Mouse (Mus musculus) large intestine, adult 2 months (tissue): ENCODE results near the gene Xpr1. TPM values are rescaled to one million over a fixed set of nuclear protein-coding genes. Genes with fewer than 3 reads are reported as not detected.

Experiments
- DNase-seq: peaks from one replicate; pipeline ENCODE4 v3.0.0-alpha.2; 2012; ENCODE audit warnings: low read depth, low spot score
- WGBS: fragments of 180-500 bp; shearing (Covaris S2); methylation state at CpG from one replicate; pipeline ENCODE4 v1.1.7; 2018; 5-methylcytosine and 5-hydroxymethylcytosine counted together
- polyA plus RNA-seq: library from polyadenylated mRNA; depleted of rRNA; stranded (reverse); fragments of >200 nt; gene quantifications from 2 replicates; pipeline ENCODE4 v1.2.3, GENCODE M21; 2012; rRNA removed

Gene Xpr1
- polyA plus RNA-seq, 1 experiment: 5.0 TPM

DNA sequence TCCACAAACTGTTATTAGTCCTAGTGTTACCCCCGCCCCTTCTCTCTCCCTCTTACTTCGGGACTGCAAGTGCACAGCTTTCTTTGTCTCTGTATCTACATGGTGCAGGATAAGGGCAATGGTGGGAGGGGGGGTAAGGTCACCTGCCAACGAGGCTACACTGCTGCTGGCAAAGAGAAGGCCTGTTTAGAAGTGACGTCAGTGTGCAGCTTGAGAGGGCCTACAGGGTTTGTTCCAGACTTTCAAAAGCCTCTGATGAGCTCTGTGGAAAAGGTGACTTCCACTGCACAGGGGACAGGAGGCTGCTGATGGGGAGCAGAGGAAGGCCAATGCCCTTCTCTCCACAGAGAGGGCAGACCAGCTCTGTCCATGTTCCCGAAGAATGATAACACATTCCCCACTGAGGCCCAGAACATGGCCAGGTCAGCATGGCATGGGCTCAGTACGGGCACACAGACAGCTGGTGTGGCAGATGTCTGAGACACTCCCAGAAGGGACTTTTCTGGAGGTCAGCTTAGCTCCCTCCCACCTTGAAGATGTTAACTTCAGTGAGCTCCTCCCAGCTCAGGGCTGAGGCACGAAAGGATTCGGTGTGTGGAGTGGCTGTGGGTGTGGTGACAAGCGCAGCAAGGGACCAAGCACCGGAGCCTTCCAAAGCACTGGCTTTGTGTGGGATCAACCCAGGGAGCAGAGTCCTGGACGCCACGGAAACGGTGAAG, 180.8 kb downstream of the Xpr1 start:
- no peak for DNase-seq
- WGBS: 54% methylated on average over 13 of the region's 13 CpGs

DNA sequence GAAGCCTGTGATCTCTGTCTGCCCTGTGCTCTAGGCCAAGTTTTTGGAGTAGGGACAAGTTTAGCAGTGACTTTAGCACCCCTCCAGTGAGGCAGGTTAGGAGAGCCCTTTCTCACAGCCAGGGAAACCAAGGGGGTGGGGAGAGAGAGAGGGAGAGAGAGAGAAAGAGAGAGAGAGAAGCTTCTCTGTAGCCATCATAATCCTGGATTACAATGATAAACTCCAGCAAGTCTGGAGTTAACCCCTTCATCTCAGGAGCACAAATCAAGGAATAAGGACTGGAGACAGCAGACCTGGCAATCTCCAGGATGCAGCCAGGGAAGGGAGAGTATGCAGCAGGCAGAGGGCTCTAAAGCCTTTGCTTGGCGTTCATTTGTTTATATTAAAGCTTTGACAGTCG, 181.6 kb downstream of the Xpr1 start:
- no peak for DNase-seq
- 25% methylated on average over 2 of the region's 2 CpGs for WGBS

DNA sequence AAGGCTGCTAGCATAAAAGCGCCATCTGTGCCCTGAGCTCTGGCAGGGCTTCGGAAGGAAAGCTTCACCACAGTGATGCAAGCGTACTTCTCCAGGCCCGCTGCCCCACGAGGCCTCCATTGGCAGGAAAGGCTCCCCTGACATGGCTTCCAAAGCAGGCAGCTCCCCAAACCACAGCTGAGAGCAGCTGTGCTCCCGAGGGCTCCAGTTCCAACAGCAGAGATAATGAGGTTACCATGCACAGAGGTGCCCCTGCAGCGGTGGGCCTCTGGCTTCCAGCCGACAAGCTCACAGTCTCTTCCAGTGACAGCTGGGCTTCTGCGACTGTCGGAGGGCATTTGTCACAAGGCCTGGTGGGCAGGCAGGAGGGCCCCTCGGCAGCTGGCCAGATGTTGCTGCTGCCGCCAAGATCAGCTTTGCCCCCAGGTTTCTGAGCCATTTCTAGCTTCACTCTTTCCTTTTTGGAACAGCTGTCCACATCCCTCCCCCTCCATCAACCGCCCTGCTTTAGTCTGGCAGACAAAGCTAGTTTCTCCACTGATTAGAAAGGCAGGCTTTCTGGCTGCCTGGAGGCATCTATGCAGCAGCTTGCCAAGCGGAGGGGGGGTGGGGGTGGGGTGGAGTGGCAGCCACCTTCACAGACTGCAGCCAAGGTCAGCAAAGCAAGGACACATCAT, 183.1 kb downstream of the Xpr1 start:
- WGBS: 57% methylated on average over 14 of the region's 14 CpGs
- DNase-seq: no peak

DNA sequence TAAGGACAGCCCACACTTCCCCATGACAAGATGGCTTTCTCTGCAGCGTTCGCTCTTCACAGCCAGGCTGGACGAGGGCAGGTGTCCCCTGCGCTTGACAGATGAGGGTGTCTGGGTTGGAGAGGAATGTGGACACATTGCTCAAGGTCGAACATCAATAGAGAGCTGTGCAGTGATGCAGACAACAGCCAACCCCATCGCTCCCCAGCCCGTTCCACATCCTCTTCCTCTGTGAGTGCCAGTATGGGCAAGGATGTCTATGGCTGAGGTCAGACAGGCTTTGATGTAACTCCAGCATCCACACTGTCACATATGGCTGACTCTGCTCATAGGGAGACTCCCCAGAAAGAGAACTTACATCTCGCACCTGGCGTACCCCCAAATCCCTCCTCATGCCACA, 183.8 kb downstream of the Xpr1 start:
- no peak for DNase-seq
- WGBS: 77% methylated on average over 9 of the region's 9 CpGs

DNA sequence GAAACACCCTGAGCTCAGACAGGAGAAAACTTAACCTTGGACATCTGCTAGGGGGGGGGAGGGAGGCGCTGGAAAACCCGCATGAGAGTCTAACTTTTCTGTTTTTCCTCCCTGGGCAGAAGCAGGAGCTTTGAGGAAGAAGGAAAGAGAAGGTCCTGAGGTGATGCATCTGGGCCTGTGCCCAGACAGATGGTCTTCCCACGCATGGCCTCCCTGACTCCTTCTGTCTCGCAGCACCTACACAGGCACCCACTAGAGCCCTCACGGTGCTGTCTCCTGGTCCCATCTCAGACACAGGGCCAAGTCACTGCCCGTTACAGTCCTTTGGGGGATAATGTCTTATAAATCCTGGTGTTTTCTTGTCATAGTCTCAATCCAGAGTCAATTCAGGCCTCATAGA, 184.4 kb downstream of the Xpr1 start:
- no peak for DNase-seq
- 59% methylated on average over 6 of the region's 6 CpGs for WGBS

DNA sequence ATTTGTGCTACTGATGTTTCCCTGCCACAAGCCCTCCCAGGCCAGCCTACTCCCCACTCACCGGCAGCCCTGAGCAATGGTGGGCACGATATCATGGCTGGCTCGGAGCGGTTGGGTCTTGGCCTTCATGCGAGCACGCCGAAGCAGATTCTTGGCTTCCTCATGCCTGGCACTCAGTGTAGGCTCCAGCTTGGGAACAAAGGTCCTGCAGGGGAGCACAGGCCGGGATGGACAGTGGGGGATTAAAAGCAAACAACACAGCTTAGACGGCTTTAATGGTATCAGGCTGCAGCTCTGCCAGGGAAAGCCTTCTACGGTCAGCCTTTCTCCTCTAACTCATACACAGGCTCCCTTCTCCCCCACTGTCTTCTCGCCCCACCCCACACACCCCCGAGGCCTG, 184.8 kb downstream of the Xpr1 start:
- 63% methylated on average over 12 of the region's 12 CpGs for WGBS
- DNase-seq: no peak

DNA sequence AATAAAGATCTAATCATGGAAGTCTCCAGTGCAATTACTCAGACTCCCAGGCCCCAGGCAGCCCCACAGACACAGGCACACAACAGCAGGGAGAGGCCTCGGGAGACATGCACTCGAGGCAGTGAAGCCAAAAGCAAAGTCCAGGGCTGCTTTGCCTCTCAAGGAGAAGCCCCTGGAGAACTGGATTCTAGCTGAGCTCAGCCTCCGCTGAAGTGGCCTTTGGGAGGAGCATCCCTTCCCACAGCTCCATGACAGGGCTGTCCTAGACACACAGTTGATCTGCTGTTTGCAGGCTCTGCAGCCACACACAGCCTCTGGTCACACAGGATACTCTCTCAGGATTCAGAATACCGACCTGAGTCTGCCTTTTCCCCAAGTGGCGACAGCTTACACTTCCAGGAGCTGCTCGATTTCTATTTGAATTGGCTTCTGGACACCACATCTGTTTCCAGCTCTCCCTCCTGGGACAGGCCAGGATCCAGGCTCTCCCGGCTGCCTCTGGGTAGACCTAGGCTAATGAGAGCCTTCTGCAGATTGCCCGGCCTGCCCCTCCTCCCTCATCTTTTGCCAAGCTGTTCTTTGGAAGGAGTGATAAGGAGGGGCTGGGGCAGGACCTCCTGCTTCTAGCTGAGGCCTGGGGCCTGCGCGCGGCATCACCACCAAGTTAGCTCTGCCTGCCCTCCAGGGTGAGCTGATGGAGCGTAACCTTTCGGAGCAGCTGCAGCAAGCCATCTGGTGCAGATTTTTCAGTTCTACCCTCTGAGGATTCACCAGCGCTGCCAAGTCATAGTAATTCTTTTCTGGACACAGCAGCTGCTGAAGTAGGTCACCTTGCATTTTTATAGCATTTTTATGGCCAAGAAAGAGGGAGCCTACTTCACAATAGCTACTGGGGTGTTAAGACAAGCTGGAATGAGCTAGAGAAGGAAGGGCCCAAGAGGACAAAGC, 187.5 kb downstream of the Xpr1 start:
- WGBS: 31% methylated on average over 14 of the region's 14 CpGs
- DNase-seq: no peak

Other genes starting within 250 kb of the Xpr1 start
- gene BC034090, start 173.0 kb downstream of the Xpr1 start, polyA plus RNA-seq: 2.4 and 2.8 TPM in 2 replicates
- gene Acbd6, start 140.7 kb upstream of the Xpr1 start, polyA plus RNA-seq: 35.8 and 43.9 TPM in 2 replicates